Mouse (Mus musculus) brain, embryonic 14.5 days (tissue): Measurements from ENCODE around the gene Dao.

ENCODE experiments used
- CTCF ChIP-seq: fragments of 200-500 bp; IDR thresholded peaks from 2 replicates; pipeline ENCODE4 v1.5.1; 2012; ENCODE audit warnings: inconsistent platforms, mild to moderate bottlenecking, moderate library complexity, borderline replicate concordance; ENCODE audit not compliant: insufficient read depth, insufficient read length; ENCODE audit errors: extremely low read depth
- POLR2A ChIP-seq: fragments of 200-500 bp; IDR thresholded peaks from 2 replicates; pipeline ENCODE4 v1.6.1; 2012; ENCODE audit warnings: mild to moderate bottlenecking, inconsistent platforms, borderline replicate concordance; ENCODE audit not compliant: poor library complexity, insufficient read depth, insufficient read length, severe bottlenecking; ENCODE audit errors: extremely low read depth

GRCm38 (mm10) chr5:114004573-114004972 lies 1.1 kb downstream of the Dao start:
- TF ChIP-seq CTCF, result no peak
- TF ChIP-seq POLR2A, result no peak
